Comparison of ENCODE assay signal across 17 mouse cellular contexts in the genomic region with DNA sequence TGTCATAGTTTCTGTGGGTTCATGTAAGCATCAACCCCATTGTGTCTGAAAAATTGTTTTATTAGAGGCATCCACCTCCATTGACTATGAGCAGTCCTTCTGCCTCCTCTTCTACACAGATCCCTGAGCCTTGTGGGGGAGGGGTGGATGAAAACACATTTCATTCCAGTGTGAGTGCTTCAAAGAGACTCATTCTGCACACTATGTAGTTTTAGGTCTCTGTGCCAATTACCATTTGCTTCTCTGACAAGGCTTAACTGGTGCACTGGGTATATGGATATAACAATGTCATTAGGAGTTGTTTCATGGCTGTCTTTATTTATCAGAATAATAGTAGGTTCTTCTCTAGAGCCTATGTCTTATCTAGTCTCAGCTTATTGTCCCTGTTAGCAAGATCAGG. TPM values are rescaled to one million over a fixed set of nuclear protein-coding genes. Genes with fewer than 3 reads are reported as not detected.
"Had no signal": no experiment of that assay in that cellular context is flagged by ENCODE, and none has a peak within 500 bp of the region (broad histone marks: within the 10 kb centered on the region; RNA-seq: fewer than 3 reads in every experiment).

No protein-coding gene starts in this region.

- H3K4me1 ChIP-seq: kidney, embryonic 15.5 days; limb, embryonic 15.5 days; liver, embryonic 12.5 days; midbrain, embryonic 12.5 days; neural tube, embryonic 12.5 days had no signal

- H3K9ac ChIP-seq: kidney, embryonic 15.5 days; limb, embryonic 15.5 days; liver, embryonic 12.5 days; lung, embryonic 14.5 days; midbrain, embryonic 12.5 days; neural tube, embryonic 12.5 days had no signal

- H3K4me2 ChIP-seq: kidney, embryonic 15.5 days; limb, embryonic 15.5 days; liver, embryonic 12.5 days; lung, embryonic 14.5 days; midbrain, embryonic 12.5 days; neural tube, embryonic 12.5 days had no signal

- H3K4me3 ChIP-seq: kidney, embryonic 15.5 days; left cerebral cortex, adult 2 months; limb, embryonic 15.5 days; liver, embryonic 12.5 days; midbrain, embryonic 12.5 days; myocyte; neural tube, embryonic 12.5 days had no signal

- H3K27ac ChIP-seq: kidney, embryonic 15.5 days; left cerebral cortex, adult 2 months; limb, embryonic 15.5 days; liver, embryonic 12.5 days; midbrain, embryonic 12.5 days; neural tube, embryonic 12.5 days; stomach, postnatal 0 days had no signal

- DNase-seq: kidney, postnatal 14 days; lung, embryonic 14.5 days; lung, postnatal 14 days; retina, postnatal 1 day; right cerebral cortex, postnatal 14 days; thymus, postnatal 4 days had no signal

- ATAC-seq: liver, embryonic 12.5 days had no signal

- H3K27me3 ChIP-seq: kidney, embryonic 15.5 days; limb, embryonic 15.5 days; liver, embryonic 12.5 days; midbrain, embryonic 12.5 days; neural tube, embryonic 12.5 days had no signal

- H3K9me3 ChIP-seq: kidney, embryonic 15.5 days; limb, embryonic 15.5 days; liver, embryonic 12.5 days; midbrain, embryonic 12.5 days; neural tube, embryonic 12.5 days had no signal

RNA-seq across cellular contexts. Expression of a gene that starts 32.4 kb away (rescaled TPM):
- polyA plus RNA-seq: large intestine, adult 2 months; limb, embryonic 11.5 days; liver, embryonic 12.5 days; midbrain, embryonic 12.5 days; myocyte; neural tube, embryonic 12.5 days; small intestine, adult 2 months had no signal
